Mouse (Mus musculus): ENCODE measurements around the gene Vat1.

DNA sequence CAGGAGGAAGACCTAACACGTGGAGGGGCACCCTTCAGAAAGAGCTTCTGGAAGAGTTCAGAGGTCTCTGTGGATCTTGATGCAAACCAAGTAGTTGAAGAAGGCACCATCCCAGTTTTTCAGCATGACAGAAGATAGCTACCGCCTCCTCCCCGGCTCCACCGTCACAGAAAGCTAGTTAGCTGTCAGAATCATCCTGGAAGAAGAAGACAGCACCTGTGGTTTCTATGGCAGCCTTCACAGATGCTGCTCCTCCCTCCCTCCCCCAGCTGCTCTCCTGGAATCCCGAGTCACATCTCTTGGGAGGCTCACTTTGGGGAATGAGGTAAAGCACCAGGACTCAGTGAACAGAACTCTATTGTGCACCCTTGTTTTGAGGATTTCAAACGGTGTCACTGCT, 47.0 kb downstream of the Vat1 start:
- TF ChIP-seq GATA1 (IDR thresholded peaks at IDR 0.05; ENCODE audit: low read length) (no peak), TAL1 (IDR thresholded peaks at IDR 0.05; ENCODE audit: low read length) (no peak)
